In the genomic region with DNA sequence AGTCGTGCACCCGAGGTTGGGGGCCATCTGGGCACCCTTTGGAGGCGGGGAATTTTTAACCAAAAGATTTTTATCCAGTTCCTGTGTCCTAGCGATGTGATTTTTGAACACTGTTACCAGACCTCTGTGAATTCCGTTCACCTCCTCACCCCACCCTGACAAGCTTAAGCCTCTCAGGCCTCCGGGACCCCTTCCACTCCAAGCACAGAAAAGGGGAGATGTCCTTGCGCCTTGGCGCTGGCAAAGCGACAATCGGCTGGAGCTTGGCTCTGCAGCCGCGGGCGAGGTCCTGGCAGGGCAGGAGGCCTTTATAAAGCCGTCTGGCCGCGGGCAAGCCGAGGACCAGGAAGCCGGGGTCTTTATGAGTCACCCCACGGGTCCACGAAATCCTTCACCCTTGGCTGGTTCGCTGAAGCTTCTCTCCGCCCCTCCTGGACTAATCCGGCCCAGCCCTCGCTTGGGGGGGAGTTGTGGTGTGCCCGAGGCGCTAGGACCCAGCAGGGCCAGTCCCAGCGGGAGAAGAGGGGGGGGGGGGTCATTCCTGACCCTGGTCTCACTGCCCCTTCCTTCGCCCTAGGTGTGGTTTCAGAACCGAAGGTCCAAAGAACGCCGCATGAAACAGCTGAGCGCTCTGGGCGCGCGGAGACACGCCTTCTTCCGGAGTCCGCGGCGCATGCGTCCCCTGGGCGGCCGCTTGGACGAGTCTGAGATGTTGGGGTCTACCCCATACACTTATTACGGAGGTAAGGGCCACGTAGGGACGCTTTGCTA, we compare ENCODE assay signal across 8 mouse cellular contexts. TPM values are rescaled to one million over a fixed set of nuclear protein-coding genes. Genes with fewer than 3 reads are reported as not detected.
A peak's percentile ranks its signal among the peaks of the same experiment; 100 is the strongest.
DNase-seq lines count a peak whose midpoint lies in the region; ATAC-seq and TF ChIP-seq lines count a peak whose summit lies in the region.

No protein-coding gene starts in this region.

- peak overlapping the region; percentile 34 for H3K4me3 ChIP-seq in bone marrow macrophage, adult 2 months (ENCODE audit: insufficient read depth, low read length)
- H3K4me3 ChIP-seq in hindbrain, embryonic 14.5 days (replicated peaks; ENCODE audit: low read length) = peak overlapping the region; percentile 77
- peak overlapping the region; percentile 47 for H3K4me3 ChIP-seq in midbrain, embryonic 11.5 days (ENCODE audit: low read depth, low read length)

- ATAC-seq in hindbrain, embryonic 14.5 days (ENCODE audit: low FRiP score) = no peak
- peak; percentile 28 for ATAC-seq in midbrain, embryonic 11.5 days (ENCODE audit: low FRiP score)
- ATAC-seq in activated CD4-positive, CD25-positive, alpha-beta regulatory T cell, adult 4 months = no peak
- ATAC-seq in frontal cortex, adult (ENCODE audit: low TSS enrichment) = no peak

- under 1% methylated on average over 47 of the region's 47 CpGs for WGBS in hindbrain, embryonic 14.5 days
- under 1% methylated on average over 47 of the region's 47 CpGs for WGBS in midbrain, embryonic 11.5 days

- peak overlapping the region; percentile 95 for H3K9ac ChIP-seq in hindbrain, embryonic 14.5 days
- peak overlapping the region; percentile 71 for H3K9ac ChIP-seq in midbrain, embryonic 11.5 days (ENCODE audit: low read length)

- H3K4me1 ChIP-seq in bone marrow macrophage, adult 2 months (ENCODE audit: control insufficient read depth, insufficient read depth, low read length) = no peaks in the 10 kb centered on the region
- H3K4me1 ChIP-seq in hindbrain, embryonic 14.5 days (replicated peaks; ENCODE audit: control insufficient read depth, insufficient read depth, low read length) = peaks cover 6% of the 10 kb centered on the region; the same call in 1 of the 2 replicates
- peaks cover 51% of the 10 kb centered on the region for H3K4me1 ChIP-seq in midbrain, embryonic 11.5 days (ENCODE audit: control insufficient read depth, insufficient read depth, low read length)

- no peak for TF ChIP-seq CTCF in bone marrow macrophage, adult 2 months (IDR thresholded peaks at IDR 0.05; ENCODE audit: low read depth, low read length)

- peak; percentile 21 for DNase-seq in adrenal gland, adult 2 months
- DNase-seq in adrenal gland, adult 18-20 months (ENCODE audit: low spot score in 2 of 2) = no peak
- DNase-seq in hindbrain, embryonic 14.5 days (ENCODE audit: low spot score) = no peak
- DNase-seq in midbrain, embryonic 11.5 days (ENCODE audit: low spot score, missing footprints) = peak; percentile 97
- DNase-seq in lung, postnatal 10 days = no peak

- no peaks in the 10 kb centered on the region for H3K9me3 ChIP-seq in hindbrain, embryonic 14.5 days (ENCODE audit: control insufficient read depth, low read length)
- no peaks in the 10 kb centered on the region for H3K9me3 ChIP-seq in midbrain, embryonic 11.5 days (ENCODE audit: control insufficient read depth, low read length)

- H3K27ac ChIP-seq in bone marrow macrophage, adult 2 months (ENCODE audit: insufficient read depth, low read depth, low read length) = no peak overlapping the region
- peak overlapping the region; percentile 95 for H3K27ac ChIP-seq in hindbrain, embryonic 14.5 days
- peak overlapping the region; percentile 64 for H3K27ac ChIP-seq in midbrain, embryonic 11.5 days (ENCODE audit: low read depth, low read length)

- no peak for TF ChIP-seq POLR2A in bone marrow macrophage, adult 2 months (IDR thresholded peaks at IDR 0.05; ENCODE audit: borderline replicate concordance, low read depth, low read length)

- peaks cover 15% of the 10 kb centered on the region for H3K36me3 ChIP-seq in hindbrain, embryonic 14.5 days (replicated peaks; ENCODE audit: control insufficient read depth, insufficient read depth)
- no peaks in the 10 kb centered on the region for H3K36me3 ChIP-seq in midbrain, embryonic 11.5 days (ENCODE audit: control insufficient read depth, insufficient read depth, low read length)

- peak overlapping the region; percentile 71 for H3K4me2 ChIP-seq in hindbrain, embryonic 14.5 days (replicated peaks)
- peak overlapping the region; percentile 70 for H3K4me2 ChIP-seq in midbrain, embryonic 11.5 days

- peaks cover 77% of the 10 kb centered on the region for H3K27me3 ChIP-seq in hindbrain, embryonic 14.5 days (ENCODE audit: control insufficient read depth, insufficient read depth, low read length)
- H3K27me3 ChIP-seq in midbrain, embryonic 11.5 days (ENCODE audit: control insufficient read depth, insufficient read depth, low read length) = peaks cover 90% of the 10 kb centered on the region

RNA-seq across cellular contexts. Expression of gene Lhx5, which starts 4.4 kb away (rescaled TPM):
- not detected for total RNA-seq in adrenal gland, adult 2 months (2021)
- not detected in 2 replicates for polyA plus RNA-seq in adrenal gland, adult 2 months (2012; rRNA removed)
- not detected for total RNA-seq in adrenal gland, adult 18-20 months (2021)
- not detected in 2 replicates for polyA plus RNA-seq in bone marrow macrophage, adult 2 months (2012; ENCODE audit: insufficient read depth, insufficient read length, missing spikeins)
- 20.4 and 23.1 TPM in 2 replicates for polyA plus RNA-seq in hindbrain, embryonic 14.5 days (2014; fragmentation: Nextera tagmentation; extraction: Ambion mirVana)
- 21.5 and 22.0 TPM in 2 replicates for polyA plus RNA-seq in midbrain, embryonic 11.5 days (2014; fragmentation: Nextera tagmentation; extraction: Ambion mirVana)
- not detected for polyA plus RNA-seq in activated CD4-positive, CD25-positive, alpha-beta regulatory T cell, adult 4 months (2017; shearing (Covaris generic))

RNA-seq across cellular contexts. Expression of gene Sdsl, which starts 36.7 kb away (rescaled TPM):
- total RNA-seq in adrenal gland, adult 2 months (2021) = 10 to 100 TPM; 46.3 to 71.9 TPM
- polyA plus RNA-seq in adrenal gland, adult 2 months (2012; rRNA removed) = 114 and 115 TPM in 2 replicates
- total RNA-seq in adrenal gland, adult 18-20 months (2021) = 10 to 100 TPM; 55.6 to 78.2 TPM
- polyA plus RNA-seq in bone marrow macrophage, adult 2 months (2012; ENCODE audit: insufficient read depth, insufficient read length, missing spikeins) = not detected in 2 replicates
- polyA plus RNA-seq in hindbrain, embryonic 14.5 days (2014; fragmentation: Nextera tagmentation; extraction: Ambion mirVana) = 6.1 and 7.7 TPM in 2 replicates
- polyA plus RNA-seq in midbrain, embryonic 11.5 days (2014; fragmentation: Nextera tagmentation; extraction: Ambion mirVana) = 4.2 TPM in 2 replicates
- not detected for polyA plus RNA-seq in activated CD4-positive, CD25-positive, alpha-beta regulatory T cell, adult 4 months (2017; shearing (Covaris generic))

RNA-seq across cellular contexts. Expression of gene Sds, which starts 40.4 kb away (rescaled TPM):
- total RNA-seq in adrenal gland, adult 2 months (2021) = under 1 TPM in 1 of 2 experiments, not detected in 1; 0.55 TPM
- 1.2 TPM in 1 of 2 replicates, not detected in the other for polyA plus RNA-seq in adrenal gland, adult 2 months (2012; rRNA removed)
- not detected for total RNA-seq in adrenal gland, adult 18-20 months (2021)
- not detected in 2 replicates for polyA plus RNA-seq in bone marrow macrophage, adult 2 months (2012; ENCODE audit: insufficient read depth, insufficient read length, missing spikeins)
- not detected in 2 replicates for polyA plus RNA-seq in hindbrain, embryonic 14.5 days (2014; fragmentation: Nextera tagmentation; extraction: Ambion mirVana)
- polyA plus RNA-seq in midbrain, embryonic 11.5 days (2014; fragmentation: Nextera tagmentation; extraction: Ambion mirVana) = not detected in 2 replicates
- not detected for polyA plus RNA-seq in activated CD4-positive, CD25-positive, alpha-beta regulatory T cell, adult 4 months (2017; shearing (Covaris generic))

Comparison
In these comparisons a context has a peak if more than half of its experiments do, and no peak if none do; other contexts are left out.
1. DNase-seq: peak in adrenal gland, adult 2 months (single experiment) and midbrain, embryonic 11.5 days (single experiment); none in adrenal gland, adult 18-20 months (0 of 2), hindbrain, embryonic 14.5 days (single experiment) and lung, postnatal 10 days (single experiment).
2. RNA of gene Lhx5, which starts 4.4 kb away (polyA plus RNA-seq): 20.4 to 23.1 TPM in hindbrain, embryonic 14.5 days and 21.5 to 22.0 TPM in midbrain, embryonic 11.5 days; not detected in bone marrow macrophage, adult 2 months, not detected in adrenal gland, adult 2 months and not detected in activated CD4-positive, CD25-positive, alpha-beta regulatory T cell, adult 4 months; every median in the first group is over 10 times any median in the second.
3. RNA of gene Sdsl, which starts 36.7 kb away (polyA plus RNA-seq): 114 to 115 TPM in adrenal gland, adult 2 months; 6.1 to 7.7 TPM in hindbrain, embryonic 14.5 days, 4.2 TPM in midbrain, embryonic 11.5 days, not detected in bone marrow macrophage, adult 2 months and not detected in activated CD4-positive, CD25-positive, alpha-beta regulatory T cell, adult 4 months; every median in the first group is over 10 times any median in the second.
4. Peak in every context shown above with its lines, with median percentiles within 50 percentile points of each other: H3K4me3 ChIP-seq.